Mouse (Mus musculus): ENCODE measurements around the gene Lingo2. TPM values are rescaled to one million over a fixed set of nuclear protein-coding genes. Genes with fewer than 3 reads are reported as not detected.

Gene Lingo2
- polyA plus RNA-seq, 1 experiment from 2014 or later, result 2.8 TPM

DNA sequence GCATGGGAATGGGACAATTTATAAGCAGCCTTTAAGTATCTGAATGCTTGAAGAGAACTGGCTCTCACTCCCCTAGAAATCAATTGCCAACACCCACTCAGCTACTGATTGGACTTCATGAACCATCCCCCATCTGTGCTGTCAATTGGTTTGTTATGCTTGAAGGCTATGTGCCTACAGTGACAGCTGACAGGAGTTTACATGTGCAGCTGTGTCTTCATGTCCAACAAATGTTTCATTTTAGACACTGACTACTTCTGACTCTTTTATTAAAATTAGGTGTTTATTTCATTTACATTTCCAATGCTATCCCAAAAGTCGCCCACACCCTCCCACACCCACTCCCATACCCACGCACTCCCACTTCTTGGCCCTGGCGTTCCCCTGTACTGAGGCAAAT lies 516.3 kb downstream of the Lingo2 start:
- Histone ChIP-seq H3K9me3 (ENCODE audit: control insufficient read depth, low read length) (no peaks in the 10 kb centered on the region), H3K27me3 (ENCODE audit: control insufficient read depth, insufficient read depth, low read length) (no peaks in the 10 kb centered on the region), H3K4me1 (replicated peaks; ENCODE audit: control insufficient read depth, insufficient read depth, low read length) (no peaks in the 10 kb centered on the region), H3K36me3 (ENCODE audit: control insufficient read depth, insufficient read depth, low read length) (no peaks in the 10 kb centered on the region), H3K4me2 (ENCODE audit: low read depth, low read length, severe bottlenecking) (no peak overlapping the region), H3K4me3 (ENCODE audit: low read depth, low read length) (no peak overlapping the region), H3K9ac (ENCODE audit: low read length) (no peak overlapping the region), H3K27ac (ENCODE audit: low read depth, low read length) (no peak overlapping the region)
- DNase-seq (ENCODE audit: low spot score), result no peak
- no peak for ATAC-seq (replicated peaks; ENCODE audit: low FRiP score)
- WGBS, result 95% methylated on average over 3 of the region's 3 CpGs

DNA sequence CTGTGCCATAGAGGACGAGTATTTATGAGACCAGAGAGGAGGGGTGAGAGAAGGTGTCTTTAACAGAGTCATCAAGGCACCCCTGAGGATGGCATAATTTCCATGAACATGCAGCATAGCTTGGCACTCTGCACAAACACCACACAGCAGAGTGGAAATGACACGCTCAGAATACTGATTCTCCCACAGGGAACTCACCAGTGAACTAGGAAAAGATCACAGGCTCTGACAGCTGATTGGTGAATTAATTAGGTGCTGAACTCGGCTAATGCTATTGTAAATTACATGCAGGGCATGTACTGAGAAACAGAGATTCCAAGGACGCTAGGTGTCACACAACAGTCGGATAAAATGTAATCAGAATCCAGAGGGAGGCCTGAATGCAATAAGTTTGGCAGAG lies 525.4 kb downstream of the Lingo2 start:
- WGBS, result 59% methylated on average over 5 of the region's 5 CpGs
- Histone ChIP-seq H3K4me3 (ENCODE audit: low read depth, low read length) (no peak overlapping the region), H3K27ac (ENCODE audit: low read depth, low read length) (no peak overlapping the region), H3K36me3 (ENCODE audit: control insufficient read depth, insufficient read depth, low read length) (no peaks in the 10 kb centered on the region), H3K4me1 (replicated peaks; ENCODE audit: control insufficient read depth, insufficient read depth, low read length) (0 out of 2 replicates have a peak, but pooled peaks cover 2% of the 10 kb centered on the region), H3K4me2 (ENCODE audit: low read depth, low read length, severe bottlenecking) (no peak overlapping the region), H3K9ac (ENCODE audit: low read length) (no peak overlapping the region), H3K9me3 (ENCODE audit: control insufficient read depth, low read length) (no peaks in the 10 kb centered on the region), H3K27me3 (ENCODE audit: control insufficient read depth, insufficient read depth, low read length) (no peaks in the 10 kb centered on the region)
- ATAC-seq (replicated peaks; ENCODE audit: low FRiP score) (peak; percentile 58), DNase-seq (ENCODE audit: low spot score) (no peak)

DNA sequence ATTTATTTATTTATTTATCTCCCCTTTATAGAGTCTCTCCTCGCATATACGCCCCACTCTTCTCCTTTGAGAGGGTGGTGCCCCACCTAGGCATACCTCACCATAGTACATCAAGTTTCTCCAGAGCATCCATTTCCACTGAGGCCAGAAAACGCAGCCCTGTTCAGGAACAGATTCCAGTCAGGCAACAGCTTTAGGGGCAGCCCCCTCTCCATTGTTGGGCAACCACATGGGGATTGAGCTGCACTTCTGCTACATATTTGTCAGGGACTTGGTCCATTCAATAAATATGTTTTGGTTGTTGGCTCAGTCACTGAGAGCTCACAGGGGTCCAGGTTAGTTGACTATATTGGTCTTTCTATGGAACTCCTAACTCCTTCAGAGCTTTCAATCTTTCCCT lies 544.2 kb downstream of the Lingo2 start:
- no peaks in the 10 kb centered on the region for H3K36me3 ChIP-seq (ENCODE audit: control insufficient read depth, insufficient read depth, low read length)
- H3K27me3 ChIP-seq (ENCODE audit: control insufficient read depth, insufficient read depth, low read length), result no peaks in the 10 kb centered on the region
- H3K27ac ChIP-seq (ENCODE audit: low read depth, low read length), result no peak overlapping the region
- ATAC-seq (replicated peaks; ENCODE audit: low FRiP score), result no peak
- H3K9ac ChIP-seq (ENCODE audit: low read length), result no peak overlapping the region
- DNase-seq (ENCODE audit: low spot score), result no peak
- no peaks in the 10 kb centered on the region for H3K4me1 ChIP-seq (replicated peaks; ENCODE audit: control insufficient read depth, insufficient read depth, low read length)
- no peaks in the 10 kb centered on the region for H3K9me3 ChIP-seq (ENCODE audit: control insufficient read depth, low read length)
- no peak overlapping the region for H3K4me3 ChIP-seq (ENCODE audit: low read depth, low read length)
- H3K4me2 ChIP-seq (ENCODE audit: low read depth, low read length, severe bottlenecking), result no peak overlapping the region
- 96% methylated on average over 3 of the region's 3 CpGs for WGBS

DNA sequence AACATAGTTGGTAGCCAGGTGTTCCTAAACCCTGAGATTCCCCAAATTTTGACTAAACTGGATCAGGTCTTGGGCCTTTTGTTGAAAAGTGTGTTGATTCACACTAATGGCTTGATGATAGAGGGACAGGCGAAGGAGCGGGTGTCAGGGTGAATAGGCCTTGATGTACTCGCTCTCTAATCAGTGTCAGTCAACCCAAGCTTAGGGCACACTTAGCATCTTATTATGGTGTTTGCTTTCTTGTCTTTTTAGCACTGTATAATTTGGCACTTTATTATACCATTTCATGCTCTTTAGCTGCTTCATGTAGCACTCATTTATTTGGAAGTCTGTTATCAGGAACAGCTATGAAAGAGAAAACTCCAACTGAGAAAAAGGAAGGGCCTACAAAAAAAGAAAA lies 582.6 kb downstream of the Lingo2 start:
- Histone ChIP-seq H3K36me3 (ENCODE audit: control insufficient read depth, insufficient read depth, low read length) (no peaks in the 10 kb centered on the region), H3K27me3 (ENCODE audit: control insufficient read depth, insufficient read depth, low read length) (no peaks in the 10 kb centered on the region), H3K4me2 (ENCODE audit: low read depth, low read length, severe bottlenecking) (no peak overlapping the region), H3K9me3 (ENCODE audit: control insufficient read depth, low read length) (no peaks in the 10 kb centered on the region), H3K27ac (ENCODE audit: low read depth, low read length) (no peak overlapping the region), H3K4me3 (ENCODE audit: low read depth, low read length) (no peak overlapping the region), H3K4me1 (replicated peaks; ENCODE audit: control insufficient read depth, insufficient read depth, low read length) (no peaks in the 10 kb centered on the region), H3K9ac (ENCODE audit: low read length) (no peak overlapping the region)
- DNase-seq (ENCODE audit: low spot score) (no peak), ATAC-seq (replicated peaks; ENCODE audit: low FRiP score) (no peak)
- 74% methylated on average over 3 of the region's 3 CpGs for WGBS

DNA sequence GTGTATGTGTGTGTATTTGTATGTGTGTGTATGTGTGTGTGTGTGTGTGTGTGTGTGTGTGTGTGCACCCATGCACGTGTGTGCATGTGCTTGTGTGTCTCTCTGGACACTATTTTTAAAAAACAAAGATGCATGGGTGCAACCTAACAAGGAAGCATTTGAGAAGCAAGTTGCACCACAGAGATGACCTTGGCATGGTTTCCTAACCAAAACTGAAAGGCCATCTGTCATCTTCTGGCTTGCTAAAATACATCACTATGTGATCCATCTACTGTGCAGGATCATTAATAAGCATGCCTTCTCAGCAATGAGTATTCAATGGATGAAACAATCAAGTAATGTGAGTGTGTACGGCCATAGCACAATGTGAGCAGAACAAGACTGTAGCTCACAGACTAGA lies 597.1 kb downstream of the Lingo2 start:
- DNase-seq (ENCODE audit: low spot score) (no peak), ATAC-seq (replicated peaks; ENCODE audit: low FRiP score) (no peak)
- Histone ChIP-seq H3K36me3 (ENCODE audit: control insufficient read depth, insufficient read depth, low read length) (no peaks in the 10 kb centered on the region), H3K9me3 (ENCODE audit: control insufficient read depth, low read length) (no peaks in the 10 kb centered on the region), H3K9ac (ENCODE audit: low read length) (no peak overlapping the region), H3K4me2 (ENCODE audit: low read depth, low read length, severe bottlenecking) (no peak overlapping the region), H3K4me3 (ENCODE audit: low read depth, low read length) (no peak overlapping the region), H3K4me1 (replicated peaks; ENCODE audit: control insufficient read depth, insufficient read depth, low read length) (no peaks in the 10 kb centered on the region), H3K27ac (ENCODE audit: low read depth, low read length) (no peak overlapping the region), H3K27me3 (ENCODE audit: control insufficient read depth, insufficient read depth, low read length) (no peaks in the 10 kb centered on the region)
- 78% methylated on average over 2 of the region's 2 CpGs for WGBS

DNA sequence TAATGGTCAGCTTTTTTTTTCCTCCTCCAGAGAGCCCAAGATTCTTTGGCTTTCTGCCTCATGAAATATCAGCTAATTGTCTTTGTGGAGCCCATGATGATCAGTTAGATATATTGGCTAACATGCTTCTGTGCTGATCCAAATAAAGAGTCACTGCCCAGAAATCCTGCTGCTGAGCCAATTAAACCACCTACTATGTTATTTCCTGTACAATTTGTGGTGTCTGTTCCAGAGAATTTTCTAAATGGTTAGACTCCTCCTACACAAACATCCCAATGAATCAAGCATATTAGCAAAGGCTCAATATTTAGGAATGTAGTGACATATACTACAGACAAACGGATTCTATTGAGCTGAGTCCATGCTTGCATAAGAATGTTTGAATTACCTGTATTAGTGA lies 619.8 kb downstream of the Lingo2 start:
- H3K4me1 ChIP-seq (replicated peaks; ENCODE audit: control insufficient read depth, insufficient read depth, low read length), result no peaks in the 10 kb centered on the region
- H3K9me3 ChIP-seq (ENCODE audit: control insufficient read depth, low read length), result no peaks in the 10 kb centered on the region
- H3K27ac ChIP-seq (ENCODE audit: low read depth, low read length), result no peak overlapping the region
- no peak for DNase-seq (ENCODE audit: low spot score)
- 92% methylated on average over 1 of the region's 1 CpGs for WGBS
- H3K36me3 ChIP-seq (ENCODE audit: control insufficient read depth, insufficient read depth, low read length), result no peaks in the 10 kb centered on the region
- no peak for ATAC-seq (replicated peaks; ENCODE audit: low FRiP score)
- no peaks in the 10 kb centered on the region for H3K27me3 ChIP-seq (ENCODE audit: control insufficient read depth, insufficient read depth, low read length)
- no peak overlapping the region for H3K9ac ChIP-seq (ENCODE audit: low read length)
- H3K4me3 ChIP-seq (ENCODE audit: low read depth, low read length), result no peak overlapping the region
- no peak overlapping the region for H3K4me2 ChIP-seq (ENCODE audit: low read depth, low read length, severe bottlenecking)

DNA sequence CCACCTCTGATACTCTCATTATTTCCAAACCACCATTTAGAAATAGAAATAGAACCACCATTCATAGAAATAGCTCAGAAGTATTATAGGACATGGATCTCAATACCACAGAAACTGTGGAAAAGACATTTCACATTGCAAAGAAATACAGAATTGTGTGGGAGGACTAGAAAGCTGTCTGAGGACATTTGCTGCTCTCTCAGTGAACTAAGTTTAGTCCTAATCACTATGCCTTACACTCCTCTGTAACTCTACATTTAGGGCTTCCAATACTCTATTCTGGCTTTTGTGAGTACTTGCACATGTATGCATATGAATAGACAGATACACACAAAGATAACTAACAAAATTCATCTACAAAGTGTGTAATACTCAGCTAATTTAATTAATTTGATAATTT lies 625.9 kb downstream of the Lingo2 start:
- H3K36me3 ChIP-seq (ENCODE audit: control insufficient read depth, insufficient read depth, low read length), result no peaks in the 10 kb centered on the region
- no peaks in the 10 kb centered on the region for H3K27me3 ChIP-seq (ENCODE audit: control insufficient read depth, insufficient read depth, low read length)
- H3K27ac ChIP-seq (ENCODE audit: low read depth, low read length), result no peak overlapping the region
- no peak overlapping the region for H3K4me3 ChIP-seq (ENCODE audit: low read depth, low read length)
- ATAC-seq (replicated peaks; ENCODE audit: low FRiP score), result no peak
- no peak overlapping the region for H3K9ac ChIP-seq (ENCODE audit: low read length)
- H3K9me3 ChIP-seq (ENCODE audit: control insufficient read depth, low read length), result no peaks in the 10 kb centered on the region
- no peak for DNase-seq (ENCODE audit: low spot score)
- no peak overlapping the region for H3K4me2 ChIP-seq (ENCODE audit: low read depth, low read length, severe bottlenecking)
- no peaks in the 10 kb centered on the region for H3K4me1 ChIP-seq (replicated peaks; ENCODE audit: control insufficient read depth, insufficient read depth, low read length)

DNA sequence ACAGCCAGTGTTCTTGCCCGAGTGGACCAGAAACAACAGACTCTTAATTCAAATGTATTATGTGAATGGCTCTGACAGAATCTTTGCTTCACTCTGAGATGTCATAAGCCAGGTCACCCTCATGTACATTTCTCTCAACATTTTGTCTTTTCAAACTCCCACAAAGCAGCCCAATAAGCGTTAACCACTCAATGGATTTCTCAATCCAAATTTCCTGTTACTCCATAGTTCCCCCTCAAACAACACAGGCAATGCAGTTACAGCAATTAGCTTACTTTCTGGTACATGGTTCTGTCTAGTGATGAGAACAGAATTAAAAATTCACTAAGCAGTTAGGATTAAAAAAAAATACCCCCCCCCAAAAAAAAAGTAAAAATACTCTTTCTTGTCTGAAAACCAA lies 638.5 kb downstream of the Lingo2 start:
- Histone ChIP-seq H3K27me3 (ENCODE audit: control insufficient read depth, insufficient read depth, low read length) (no peaks in the 10 kb centered on the region), H3K4me3 (ENCODE audit: low read depth, low read length) (no peak overlapping the region), H3K27ac (ENCODE audit: low read depth, low read length) (no peak overlapping the region), H3K9me3 (ENCODE audit: control insufficient read depth, low read length) (no peaks in the 10 kb centered on the region), H3K4me1 (replicated peaks; ENCODE audit: control insufficient read depth, insufficient read depth, low read length) (no peaks in the 10 kb centered on the region), H3K36me3 (ENCODE audit: control insufficient read depth, insufficient read depth, low read length) (no peaks in the 10 kb centered on the region), H3K9ac (ENCODE audit: low read length) (no peak overlapping the region), H3K4me2 (ENCODE audit: low read depth, low read length, severe bottlenecking) (no peak overlapping the region)
- DNase-seq (ENCODE audit: low spot score) (no peak), ATAC-seq (replicated peaks; ENCODE audit: low FRiP score) (no peak)
- WGBS, result 76% methylated on average over 2 of the region's 2 CpGs

DNA sequence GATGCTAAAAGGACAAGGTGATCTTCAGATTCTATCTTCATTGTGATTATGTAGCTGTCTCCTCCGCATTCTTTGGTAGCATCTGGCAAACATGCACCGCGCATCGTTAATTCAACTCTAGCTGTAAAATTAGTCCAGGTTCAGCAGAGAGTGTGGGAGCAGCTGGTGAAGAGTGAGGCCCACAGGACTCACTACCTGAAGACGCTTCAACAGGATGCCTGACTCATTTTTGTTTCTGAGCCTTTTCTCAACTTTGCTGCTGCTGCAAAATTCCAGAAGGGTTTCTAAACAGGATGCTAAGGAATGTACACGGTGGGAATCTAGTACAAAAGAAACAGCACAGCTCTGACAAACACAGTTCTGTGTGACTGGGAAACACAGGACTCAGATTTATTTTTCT lies 640.1 kb downstream of the Lingo2 start:
- Histone ChIP-seq H3K4me1 (replicated peaks; ENCODE audit: control insufficient read depth, insufficient read depth, low read length) (no peaks in the 10 kb centered on the region), H3K27ac (ENCODE audit: low read depth, low read length) (no peak overlapping the region), H3K9me3 (ENCODE audit: control insufficient read depth, low read length) (no peaks in the 10 kb centered on the region), H3K27me3 (ENCODE audit: control insufficient read depth, insufficient read depth, low read length) (no peaks in the 10 kb centered on the region), H3K9ac (ENCODE audit: low read length) (no peak overlapping the region), H3K36me3 (ENCODE audit: control insufficient read depth, insufficient read depth, low read length) (no peaks in the 10 kb centered on the region), H3K4me2 (ENCODE audit: low read depth, low read length, severe bottlenecking) (no peak overlapping the region), H3K4me3 (ENCODE audit: low read depth, low read length) (no peak overlapping the region)
- 89% methylated on average over 6 of the region's 6 CpGs for WGBS
- no peak for ATAC-seq (replicated peaks; ENCODE audit: low FRiP score)
- no peak for DNase-seq (ENCODE audit: low spot score)

Data from forebrain, embryonic 11.5 days (tissue).